Mouse (Mus musculus) mouse embryonic stem cell (cell line): ENCODE measurements around the gene Pigk.

Experiments
- in situ Hi-C, 2 experiments: fragments of 300-500 bp; cut with MboI; formaldehyde crosslinking; loops; 1 replicate in 1 of 2; 3 replicates in 1 of 2; pipeline ENCODE4 v1.14.3; 2019 to 2020; ENCODE audit warnings: low sequenced_read_pairs in 2 of 2, low pct_unique_long_range_greater_than_20kb in 1 of 2, mixed read lengths in 1 of 2; ENCODE audit not compliant: unreplicated experiment in 1 of 2

Pigk gene

GRCm38 (mm10) chr3:152981988-152982387 lies 268.1 kb downstream of the Pigk start, which contains the start of gene St6galnac5:
St6galnac5 (minus strand) TSS chr3:152982246.
- in situ Hi-C loops = no loop called here

- in situ Hi-C loops = no loop called here
Measured at GRCm38 (mm10) chr3:152990787-152991186, 276.9 kb downstream of the Pigk start.

- in situ Hi-C loops = no loop called here
Measured at GRCm38 (mm10) chr3:152993608-152994007, 279.7 kb downstream of the Pigk start.

GRCm38 (mm10) chr3:152998106-152998505 lies 284.2 kb downstream of the Pigk start:
- in situ Hi-C loops = no loop called here

- in situ Hi-C loops = no loop called here
Measured at GRCm38 (mm10) chr3:152998901-152999300, 285.0 kb downstream of the Pigk start.

GRCm38 (mm10) chr3:153006893-153007292 lies 293.0 kb downstream of the Pigk start:
- in situ Hi-C loops = no loop called here

GRCm38 (mm10) chr3:153016355-153016754 lies 302.5 kb downstream of the Pigk start:
- in situ Hi-C loops = no loop called here

GRCm38 (mm10) chr3:153018051-153018450 lies 304.2 kb downstream of the Pigk start:
- in situ Hi-C loops = no loop called here

GRCm38 (mm10) chr3:153024016-153024415 lies 310.1 kb downstream of the Pigk start:
- in situ Hi-C loops = no loop called here
